Mouse (Mus musculus) embryonic facial prominence, embryonic 13.5 days (tissue): ENCODE data around the gene Dcps. TPM values are rescaled to one million over a fixed set of nuclear protein-coding genes. Genes with fewer than 3 reads are reported as not detected.

ENCODE experiments used
- ATAC-seq: fragments of 200-750 bp; cut with Nextera tagmentation; 2 replicates; pipeline ENCODE4 v1.8.0; 2017; ENCODE audit warnings: low read depth; ENCODE audit not compliant: insufficient number of reproducible peaks, insufficient read depth, low FRiP score, low TSS enrichment
- H3K27ac ChIP-seq: fragments of 300-500 bp; sonication (generic); 2 replicates; pipeline ENCODE4 v1.5.1; 2015; ENCODE audit warnings: moderate library complexity, mild to moderate bottlenecking, inconsistent platforms
- H3K27me3 ChIP-seq: fragments of 300-500 bp; sonication (generic); 2 replicates; pipeline ENCODE4 v1.6.1; 2015; ENCODE audit warnings: mild to moderate bottlenecking, inconsistent platforms
- H3K36me3 ChIP-seq: fragments of 300-500 bp; sonication (generic); 2 replicates; pipeline ENCODE4 v1.6.1; 2015; ENCODE audit warnings: mild to moderate bottlenecking, inconsistent platforms
- H3K4me1 ChIP-seq: fragments of 300-500 bp; sonication (generic); 2 replicates; pipeline ENCODE4 v1.6.1; 2015; ENCODE audit warnings: inconsistent platforms
- H3K4me2 ChIP-seq: fragments of 300-500 bp; sonication (generic); 2 replicates; pipeline ENCODE4 v1.6.1; 2015; ENCODE audit warnings: moderate library complexity, mild to moderate bottlenecking, inconsistent platforms
- H3K4me3 ChIP-seq: fragments of 300-500 bp; sonication (generic); 2 replicates; pipeline ENCODE4 v1.5.1; 2015; ENCODE audit warnings: mild to moderate bottlenecking, inconsistent platforms
- H3K9ac ChIP-seq: fragments of 300-500 bp; sonication (generic); 2 replicates; pipeline ENCODE4 v1.6.1; 2015; ENCODE audit warnings: mild to moderate bottlenecking, inconsistent platforms
- H3K9me3 ChIP-seq: fragments of 300-500 bp; sonication (generic); 2 replicates; pipeline ENCODE4 v1.6.1; 2016; ENCODE audit warnings: inconsistent platforms
- WGBS: fragments of 180-500 bp; shearing (Covaris S2); methylation state at CpG from one replicate; pipeline ENCODE4 v1.1.7; 2015; ENCODE audit warnings: mixed read lengths; 5-methylcytosine and 5-hydroxymethylcytosine counted together
- polyA plus RNA-seq: library from polyadenylated mRNA; unstranded; fragments of >200 nt; fragmentation: Nextera tagmentation; extraction: Ambion mirVana; gene quantifications from 2 replicates; pipeline ENCODE4 v1.2.1, GENCODE M21; 2015

Gene Dcps
- polyA plus RNA-seq, 1 experiment from 2014 or later = 82.1 TPM

GRCm38 (mm10) chr9:35127561-35127960 lies 48.3 kb downstream of the Dcps start:
- 93% methylated on average over 5 of the region's 5 CpGs for WGBS
- ATAC-seq = no peak
- H3K9me3 ChIP-seq = no peaks in the 10 kb centered on the region
- no peaks in the 10 kb centered on the region for H3K4me1 ChIP-seq
- H3K4me2 ChIP-seq = no peak overlapping the region
- H3K9ac ChIP-seq = no peak overlapping the region
- H3K27ac ChIP-seq = no peak overlapping the region
- peaks cover 64% of the 10 kb centered on the region for H3K36me3 ChIP-seq
- H3K27me3 ChIP-seq = no peaks in the 10 kb centered on the region
- H3K4me3 ChIP-seq = no peak overlapping the region

GRCm38 (mm10) chr9:35127147-35127546 lies 48.7 kb downstream of the Dcps start:
- no peaks in the 10 kb centered on the region for H3K27me3 ChIP-seq
- no peak for ATAC-seq
- peaks cover 68% of the 10 kb centered on the region for H3K36me3 ChIP-seq
- H3K9ac ChIP-seq = no peak overlapping the region
- H3K9me3 ChIP-seq = no peaks in the 10 kb centered on the region
- H3K4me1 ChIP-seq = no peaks in the 10 kb centered on the region
- H3K4me2 ChIP-seq = no peak overlapping the region
- no peak overlapping the region for H3K4me3 ChIP-seq
- WGBS = 82% methylated on average over 6 of the region's 6 CpGs
- no peak overlapping the region for H3K27ac ChIP-seq

GRCm38 (mm10) chr9:35124678-35124955 lies 51.2 kb downstream of the Dcps start:
- H3K4me1 ChIP-seq = 0 out of 2 replicates have a peak, but pooled peaks cover 4% of the 10 kb centered on the region
- no peak for ATAC-seq
- H3K27ac ChIP-seq = no peak overlapping the region
- no peak overlapping the region for H3K4me3 ChIP-seq
- peaks cover 70% of the 10 kb centered on the region for H3K36me3 ChIP-seq
- WGBS = 94% methylated on average over 8 of the region's 8 CpGs
- H3K27me3 ChIP-seq = no peaks in the 10 kb centered on the region
- no peak overlapping the region for H3K9ac ChIP-seq
- no peaks in the 10 kb centered on the region for H3K9me3 ChIP-seq
- H3K4me2 ChIP-seq = no peak overlapping the region

DNA sequence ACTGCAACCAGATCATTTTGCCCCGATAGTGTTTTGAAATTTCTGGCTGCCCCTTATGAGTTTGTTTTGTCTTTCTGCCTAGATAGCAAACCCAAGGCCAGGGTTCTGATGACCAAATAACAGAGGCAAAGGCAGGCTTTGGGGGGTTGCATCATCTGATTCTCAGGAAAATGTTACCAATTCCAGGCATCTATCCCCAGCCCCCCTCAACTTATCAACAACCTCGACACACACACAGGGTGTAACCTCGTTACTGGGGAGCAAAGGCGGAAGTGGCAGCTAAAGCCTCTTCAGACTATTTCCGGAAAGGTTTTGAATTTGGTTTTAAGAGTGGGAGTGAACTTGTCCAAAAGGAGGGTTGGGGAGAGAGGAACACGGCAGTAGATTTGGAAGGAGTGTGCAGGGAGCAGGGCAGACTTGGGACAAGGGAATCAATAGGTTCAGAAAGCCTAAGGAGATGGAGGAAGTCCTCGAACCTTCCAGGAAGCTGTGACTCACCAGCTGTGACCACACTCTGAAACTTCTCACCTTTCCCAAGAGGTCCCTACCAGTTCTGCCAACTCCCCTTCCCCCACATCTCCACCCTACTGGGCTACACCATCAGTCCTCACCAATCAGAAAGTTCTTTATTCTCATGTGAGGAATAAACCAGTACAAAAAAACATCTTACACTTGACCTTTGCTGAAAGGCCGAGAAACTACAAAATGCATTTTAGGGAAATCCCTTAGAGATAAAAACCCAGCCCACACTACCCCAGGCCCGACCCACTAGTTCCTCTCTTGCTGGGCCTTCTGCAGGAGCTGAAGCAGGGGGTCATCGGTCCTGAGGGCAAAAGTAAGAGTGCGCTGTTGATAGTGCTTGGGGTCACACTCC lies 51.8 kb downstream of the Dcps start:
- WGBS = 81% methylated on average over 11 of the region's 11 CpGs

GRCm38 (mm10) chr9:35123456-35123803 lies 52.4 kb downstream of the Dcps start:
- no peak overlapping the region for H3K4me3 ChIP-seq
- no peaks in the 10 kb centered on the region for H3K9me3 ChIP-seq
- H3K4me2 ChIP-seq = no peak overlapping the region
- no peak overlapping the region for H3K9ac ChIP-seq
- H3K27me3 ChIP-seq = no peaks in the 10 kb centered on the region
- peaks cover 62% of the 10 kb centered on the region for H3K36me3 ChIP-seq
- ATAC-seq = no peak
- peaks cover 8% of the 10 kb centered on the region; the same call in 1 of the 2 replicates for H3K4me1 ChIP-seq
- H3K27ac ChIP-seq = peak overlapping the region; percentile 28; the same call in 1 of the 2 replicates
- WGBS = 62% methylated on average over 2 of the region's 2 CpGs

More for the DNA sequence above, 51.8 kb downstream of the Dcps start:
- peaks cover 8% of the 10 kb centered on the region; the same call in 1 of the 2 replicates for H3K4me1 ChIP-seq
- no peak overlapping the region for H3K4me3 ChIP-seq
- no peak overlapping the region for H3K9ac ChIP-seq
- 0 out of 2 replicates have a peak overlapping the region, but pooled peaks have one; percentile 28 for H3K27ac ChIP-seq
- ATAC-seq = no peak
- peaks cover 67% of the 10 kb centered on the region for H3K36me3 ChIP-seq
- H3K27me3 ChIP-seq = no peaks in the 10 kb centered on the region
- H3K9me3 ChIP-seq = no peaks in the 10 kb centered on the region
- no peak overlapping the region for H3K4me2 ChIP-seq

- peaks cover 55% of the 10 kb centered on the region for H3K36me3 ChIP-seq
- WGBS = 76% methylated on average over 5 of the region's 5 CpGs
- no peak overlapping the region for H3K4me3 ChIP-seq
- H3K4me1 ChIP-seq = peaks cover 13% of the 10 kb centered on the region
- no peak overlapping the region for H3K9ac ChIP-seq
- no peaks in the 10 kb centered on the region for H3K9me3 ChIP-seq
- H3K27me3 ChIP-seq = no peaks in the 10 kb centered on the region
- H3K4me2 ChIP-seq = no peak overlapping the region
- no peak for ATAC-seq
- H3K27ac ChIP-seq = 0 out of 2 replicates have a peak overlapping the region, but pooled peaks have one; percentile 28
These were observed 53.2 kb downstream of the Dcps start for GRCm38 (mm10) chr9:35122551-35123266.

DNA sequence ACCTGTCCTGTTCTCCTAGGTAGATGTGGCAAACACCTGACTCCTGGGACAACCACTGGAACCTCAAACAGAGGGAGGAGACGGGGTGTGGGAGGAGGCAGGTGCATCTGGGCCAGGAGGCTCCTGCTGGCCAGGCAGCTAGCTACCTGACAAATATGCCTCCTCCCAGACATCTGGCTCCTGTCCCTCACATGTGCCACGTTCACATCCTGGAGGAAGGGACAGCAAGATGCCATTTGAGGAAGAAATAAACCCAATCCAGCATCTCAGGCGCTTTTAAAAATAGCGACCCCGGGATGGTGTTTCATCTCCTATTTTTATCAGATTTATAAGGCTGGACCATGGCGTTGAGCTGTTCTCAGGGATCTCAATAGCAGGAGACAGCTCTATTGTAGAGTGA lies 56.7 kb downstream of the Dcps start, which contains the start of gene St3gal4:
Gene St3gal4 (minus strand): TSS at position 101 of the 400 bp plus-strand sequence.
- H3K9ac ChIP-seq = no peak within 1 kb of the TSS
- H3K27me3 ChIP-seq = no peaks in the 10 kb centered on the region
- WGBS = 80% methylated on average over 6 of the region's 6 CpGs
- no peaks in the 10 kb centered on the region for H3K9me3 ChIP-seq
- no peak within 1 kb of the TSS; the same call in 1 of the 2 replicates for H3K4me2 ChIP-seq
- peaks cover 26% of the 10 kb centered on the region for H3K36me3 ChIP-seq
- no peak for ATAC-seq
- peaks cover 34% of the 10 kb centered on the region for H3K4me1 ChIP-seq
- no peak within 1 kb of the TSS for H3K4me3 ChIP-seq
- H3K27ac ChIP-seq = 0 out of 2 replicates have a peak within 1 kb of the TSS, but pooled peaks have one; percentile 92

- Histone ChIP-seq H3K4me1 (peaks cover 40% of the 10 kb centered on the region), H3K27me3 (no peaks in the 10 kb centered on the region), H3K4me3 (no peak overlapping the region), H3K9ac (no peak overlapping the region), H3K27ac (no peak overlapping the region), H3K36me3 (peaks cover 26% of the 10 kb centered on the region), H3K4me2 (no peak overlapping the region), H3K9me3 (no peaks in the 10 kb centered on the region)
- ATAC-seq = no peak
- 89% methylated on average over 2 of the region's 2 CpGs for WGBS
These were observed 57.3 kb downstream of the Dcps start for GRCm38 (mm10) chr9:35118563-35118962.

GRCm38 (mm10) chr9:35117384-35118295 lies 58.2 kb downstream of the Dcps start:
- Histone ChIP-seq H3K27ac (peak overlapping the region; percentile 92), H3K9ac (peak overlapping the region; percentile 89), H3K36me3 (peaks cover 16% of the 10 kb centered on the region), H3K4me1 (peaks cover 49% of the 10 kb centered on the region), H3K4me2 (peak overlapping the region; percentile 82), H3K4me3 (peak overlapping the region; percentile 74), H3K27me3 (no peaks in the 10 kb centered on the region), H3K9me3 (no peaks in the 10 kb centered on the region)
- WGBS = 18% methylated on average over 15 of the region's 15 CpGs
- no peak for ATAC-seq

DNA sequence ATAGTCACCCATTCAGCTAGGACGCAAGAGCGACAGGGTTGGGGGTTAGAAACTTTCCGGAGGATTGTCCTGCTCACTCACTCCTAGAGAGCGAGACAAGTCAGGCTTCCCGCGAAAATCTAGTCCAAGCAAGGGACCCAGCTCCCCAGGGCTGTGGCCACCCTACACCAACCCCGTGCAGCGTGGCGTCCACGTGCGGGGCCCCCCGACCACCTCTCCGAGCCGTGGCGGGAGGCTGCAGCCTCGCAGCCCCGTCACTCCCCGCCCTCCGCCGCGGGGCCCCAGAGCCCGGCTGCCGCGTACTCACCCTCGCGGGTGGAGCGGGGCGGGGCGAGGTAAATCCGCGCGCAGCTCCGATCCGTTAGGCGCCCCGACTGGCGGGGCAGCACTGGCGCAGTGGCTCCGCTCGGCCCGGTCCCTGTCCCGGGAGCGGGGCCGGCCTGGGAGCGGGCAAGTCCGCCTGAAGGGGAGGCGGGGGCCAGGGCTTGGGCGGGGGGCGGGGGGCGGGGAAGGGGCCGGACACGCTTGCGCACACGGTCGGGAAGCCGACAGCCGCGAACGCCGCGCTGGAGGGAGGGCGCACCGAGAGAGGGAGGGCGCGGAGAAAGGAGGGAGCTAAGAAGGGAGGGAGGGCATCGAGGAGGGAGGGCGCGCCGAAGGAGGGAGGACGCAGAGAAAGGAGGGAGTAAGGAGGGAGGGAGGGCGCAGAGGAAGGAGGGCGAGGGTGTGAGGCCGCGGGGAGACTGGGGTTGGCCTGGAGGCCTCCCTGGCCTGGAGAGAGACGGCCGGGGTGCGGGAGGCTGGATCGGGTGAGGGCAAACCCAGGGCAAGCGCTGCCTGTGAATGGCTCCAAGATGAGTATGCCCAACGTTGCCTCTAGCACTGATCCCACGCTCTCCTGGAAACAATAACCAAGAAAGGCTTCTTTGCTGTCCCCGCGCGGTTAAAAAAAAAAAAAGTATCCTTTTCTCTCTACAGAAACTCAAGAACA lies 59.2 kb downstream of the Dcps start:
- Histone ChIP-seq H3K4me1 (peaks cover 59% of the 10 kb centered on the region), H3K27ac (peak overlapping the region; percentile 92), H3K4me3 (peak overlapping the region; percentile 74), H3K9ac (peak overlapping the region; percentile 89), H3K27me3 (no peaks in the 10 kb centered on the region), H3K36me3 (peaks cover 10% of the 10 kb centered on the region), H3K9me3 (no peaks in the 10 kb centered on the region), H3K4me2 (peak overlapping the region; percentile 82)
- peak; percentile 81 for ATAC-seq
- WGBS = under 1% methylated on average over 73 of the region's 84 CpGs
